Mouse (Mus musculus): ENCODE results near the gene Zfp541. TPM values are rescaled to one million over a fixed set of nuclear protein-coding genes. Genes with fewer than 3 reads are reported as not detected.

Zfp541 gene
- total RNA-seq, 2 experiments from 2014 or later = 0.40 to 0.59 TPM

Other genes with a start within 250 kb of the Zfp541 start
- gene Obox6, start 222.1 kb upstream of the Zfp541 start, total RNA-seq (2021) = not detected
- not detected for gene Crx, start 181.8 kb upstream of the Zfp541 start, total RNA-seq (2021)
- not detected for gene Crxos, start 179.2 kb upstream of the Zfp541 start, total RNA-seq (2021)
- gene Selenow, start 139.4 kb upstream of the Zfp541 start, total RNA-seq (2021) = 1,000 to 10,000 TPM; 1,549 to 1,751 TPM
- gene Nop53, start 115.7 kb upstream of the Zfp541 start, total RNA-seq (2021) = 100 to 1,000 TPM in 1 of 2 experiments, 10 to 100 TPM in 1; 97.9 to 106 TPM
- gene Ehd2, start 94.2 kb upstream of the Zfp541 start, total RNA-seq (2021) = 1 to 10 TPM; 6.8 to 8.4 TPM
- 10 to 100 TPM; 14.6 to 16.9 TPM for gene Bicra, start 13.9 kb upstream of the Zfp541 start, total RNA-seq (2021)
- gene Napa, start 36.6 kb downstream of the Zfp541 start, total RNA-seq (2021) = 100 to 1,000 TPM; 241 to 246 TPM
- 10 to 100 TPM; 41.7 to 47.5 TPM for gene Kptn, start 58.1 kb downstream of the Zfp541 start, total RNA-seq (2021)
- 100 to 1,000 TPM; 343 to 360 TPM for gene Slc8a2, start 68.0 kb downstream of the Zfp541 start, total RNA-seq (2021)
- 10 to 100 TPM; 37.9 to 40.2 TPM for gene Meis3, start 113.3 kb downstream of the Zfp541 start, total RNA-seq (2021)
- gene Dhx34, start 160.2 kb downstream of the Zfp541 start, total RNA-seq (2021) = 10 to 100 TPM; 10.7 to 11.2 TPM
- gene C5ar2, start 182.3 kb downstream of the Zfp541 start, total RNA-seq (2021) = under 1 TPM; 0.51 to 0.59 TPM
- 1 to 10 TPM in 1 of 2 experiments, under 1 TPM in 1; 0.70 to 1.7 TPM for gene C5ar1, start 197.7 kb downstream of the Zfp541 start, total RNA-seq (2021)
- gene Inafm1, start 211.8 kb downstream of the Zfp541 start, total RNA-seq (2021) = 10 to 100 TPM; 30.3 to 30.8 TPM
- gene Ccdc9, start 225.0 kb downstream of the Zfp541 start, total RNA-seq (2021) = 10 to 100 TPM; 85.2 to 87.3 TPM
- gene Bbc3, start 246.6 kb downstream of the Zfp541 start, total RNA-seq (2021) = 10 to 100 TPM; 22.3 to 23.0 TPM